Mouse (Mus musculus) stomach, embryonic 16.5 days (tissue): ENCODE measurements around the gene Gm45753. TPM values are rescaled to one million over a fixed set of nuclear protein-coding genes. Genes with fewer than 3 reads are reported as not detected.

Experiments
- ATAC-seq: fragments of 200-750 bp; cut with Nextera tagmentation; 2 replicates; pipeline ENCODE4 v1.8.0; 2017; ENCODE audit warnings: moderate number of reproducible peaks, moderate TSS enrichment; ENCODE audit not compliant: insufficient read depth, low FRiP score
- H3K27ac ChIP-seq: fragments of 300-500 bp; sonication (generic); 2 replicates; pipeline ENCODE4 v1.5.1; 2014; ENCODE audit warnings: low read length
- H3K27me3 ChIP-seq: fragments of 300-500 bp; sonication (generic); 2 replicates; pipeline ENCODE4 v1.6.1; 2014; ENCODE audit warnings: low read length, control low read depth, mixed read lengths; ENCODE audit not compliant: control insufficient read depth, insufficient read depth
- H3K36me3 ChIP-seq: fragments of 300-500 bp; sonication (generic); 2 replicates; pipeline ENCODE4 v1.6.1; 2014; ENCODE audit warnings: low read length; ENCODE audit not compliant: control insufficient read depth, insufficient read depth
- H3K4me1 ChIP-seq: fragments of 300-500 bp; sonication (generic); 2 replicates; pipeline ENCODE4 v1.6.1; 2014; ENCODE audit warnings: low read length, control low read depth, mixed read lengths; ENCODE audit not compliant: control insufficient read depth, insufficient read depth
- H3K4me2 ChIP-seq: fragments of 300-500 bp; sonication (generic); 2 replicates; pipeline ENCODE4 v1.6.1; 2014; ENCODE audit warnings: low read depth, low read length, mixed read lengths
- H3K4me3 ChIP-seq: fragments of 300-500 bp; sonication (generic); replicated peaks from 2 replicates; pipeline ENCODE4 v1.5.1; 2014; ENCODE audit warnings: mild to moderate bottlenecking, low read length
- H3K9ac ChIP-seq: fragments of 300-500 bp; sonication (generic); 2 replicates; pipeline ENCODE4 v1.6.1; 2014; ENCODE audit warnings: low read length
- H3K9me3 ChIP-seq: fragments of 300-500 bp; sonication (generic); replicated peaks from 2 replicates; pipeline ENCODE4 v1.6.1; 2016; ENCODE audit warnings: low read length, control low read depth; ENCODE audit not compliant: control insufficient read depth
- WGBS: fragments of 180-500 bp; shearing (Covaris S2); extraction: QIAGEN DNeasy Blood & Tissue Kit; methylation state at CpG from one replicate; pipeline ENCODE4 v1.1.7; 2014; 5-methylcytosine and 5-hydroxymethylcytosine counted together
- polyA plus RNA-seq: library from polyadenylated mRNA; unstranded; fragments of >200 nt; fragmentation: Nextera tagmentation; extraction: Ambion mirVana; gene quantifications from 2 replicates; pipeline ENCODE4 v1.2.1, GENCODE M21; 2015

Gene Gm45753
- polyA plus RNA-seq, 1 experiment from 2014 or later: 0.96 TPM

GRCm38 (mm10) chr8:45295276-45295675 lies 13.0 kb downstream of the Gm45753 start:
- H3K4me1 ChIP-seq: no peaks in the 10 kb centered on the region
- H3K27me3 ChIP-seq: no peaks in the 10 kb centered on the region
- 87% methylated on average over 6 of the region's 6 CpGs for WGBS
- no peak overlapping the region for H3K4me3 ChIP-seq
- no peak overlapping the region for H3K4me2 ChIP-seq
- H3K27ac ChIP-seq: no peak overlapping the region
- H3K9me3 ChIP-seq: no peaks in the 10 kb centered on the region
- no peak overlapping the region for H3K9ac ChIP-seq
- H3K36me3 ChIP-seq: no peaks in the 10 kb centered on the region
- no peak for ATAC-seq

GRCm38 (mm10) chr8:45294687-45295086 lies 13.6 kb downstream of the Gm45753 start, which contains the start of gene Klkb1:
Gene Klkb1 (minus strand): TSS chr8:45294859.
- 74% methylated on average over 7 of the region's 7 CpGs for WGBS
- Histone ChIP-seq H3K4me2 (no peak within 1 kb of the TSS), H3K9me3 (no peaks in the 10 kb centered on the region), H3K4me3 (no peak within 1 kb of the TSS), H3K4me1 (no peaks in the 10 kb centered on the region), H3K27ac (no peak within 1 kb of the TSS), H3K9ac (no peak within 1 kb of the TSS), H3K36me3 (no peaks in the 10 kb centered on the region), H3K27me3 (no peaks in the 10 kb centered on the region)
- no peak for ATAC-seq

- Histone ChIP-seq H3K9me3 (no peaks in the 10 kb centered on the region), H3K27me3 (no peaks in the 10 kb centered on the region), H3K4me1 (no peaks in the 10 kb centered on the region), H3K4me3 (no peak overlapping the region), H3K9ac (no peak overlapping the region), H3K4me2 (no peak overlapping the region), H3K27ac (no peak overlapping the region), H3K36me3 (no peaks in the 10 kb centered on the region)
- no peak for ATAC-seq
- WGBS: 87% methylated on average over 2 of the region's 2 CpGs
Measured at GRCm38 (mm10) chr8:45291790-45292189, 16.5 kb downstream of the Gm45753 start.

DNA sequence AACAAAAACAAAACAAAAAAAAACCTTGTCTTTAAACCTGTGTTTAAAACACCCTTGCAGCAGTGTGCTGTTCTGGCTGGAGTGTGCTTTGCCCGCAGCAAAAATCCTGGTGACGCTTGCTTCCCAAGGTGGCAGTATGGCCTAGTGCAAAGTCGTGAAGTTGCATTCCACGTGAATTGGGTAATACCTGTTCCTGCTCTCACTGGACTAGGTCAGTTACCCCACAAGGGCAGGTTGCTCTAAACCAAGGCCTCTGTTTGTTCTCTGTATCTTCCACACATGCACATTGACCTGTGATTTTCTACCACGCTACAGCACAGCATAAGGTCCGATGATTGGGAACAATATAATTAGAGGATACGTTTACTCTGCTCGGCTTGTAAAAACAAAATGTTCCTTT lies 26.6 kb downstream of the Gm45753 start:
- ATAC-seq: no peak
- Histone ChIP-seq H3K4me2 (no peak overlapping the region), H3K27ac (no peak overlapping the region), H3K9me3 (no peaks in the 10 kb centered on the region), H3K36me3 (no peaks in the 10 kb centered on the region), H3K4me1 (no peaks in the 10 kb centered on the region), H3K4me3 (no peak overlapping the region), H3K9ac (no peak overlapping the region), H3K27me3 (no peaks in the 10 kb centered on the region)
- 64% methylated on average over 8 of the region's 8 CpGs for WGBS

DNA sequence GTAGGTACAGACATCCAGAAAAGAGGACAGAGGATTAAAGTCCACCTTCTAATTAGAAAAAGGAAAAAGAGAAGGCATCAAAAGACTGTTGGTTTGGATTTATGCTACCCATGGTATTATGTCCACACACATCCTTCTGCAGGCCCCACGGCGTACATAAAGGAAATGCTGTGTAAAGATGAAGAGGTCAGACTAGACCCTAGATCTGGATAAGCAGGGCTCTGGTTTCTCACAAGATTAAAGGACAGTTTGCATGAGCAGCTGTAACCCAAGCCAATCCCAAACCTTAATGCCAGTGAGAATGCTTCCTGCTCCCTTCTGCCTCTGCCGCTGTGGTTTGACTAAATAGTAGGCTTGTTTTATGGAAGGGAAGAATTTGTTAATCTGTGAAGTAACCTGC lies 30.8 kb downstream of the Gm45753 start:
- no peak for ATAC-seq
- Histone ChIP-seq H3K36me3 (no peaks in the 10 kb centered on the region), H3K27me3 (no peaks in the 10 kb centered on the region), H3K4me3 (no peak overlapping the region), H3K27ac (no peak overlapping the region), H3K9me3 (no peaks in the 10 kb centered on the region), H3K4me1 (no peaks in the 10 kb centered on the region), H3K4me2 (no peak overlapping the region), H3K9ac (no peak overlapping the region)
- 56% methylated on average over 3 of the region's 3 CpGs for WGBS

- WGBS: 72% methylated on average over 4 of the region's 4 CpGs
- ATAC-seq: no peak
- Histone ChIP-seq H3K9me3 (no peaks in the 10 kb centered on the region), H3K9ac (no peak overlapping the region), H3K27me3 (no peaks in the 10 kb centered on the region), H3K27ac (no peak overlapping the region), H3K4me3 (no peak overlapping the region), H3K4me1 (no peaks in the 10 kb centered on the region), H3K4me2 (no peak overlapping the region), H3K36me3 (no peaks in the 10 kb centered on the region)
Measured at GRCm38 (mm10) chr8:45274317-45274716, 33.9 kb downstream of the Gm45753 start.

- H3K4me1 ChIP-seq: peaks cover 3% of the 10 kb centered on the region
- H3K27ac ChIP-seq: no peak overlapping the region
- no peaks in the 10 kb centered on the region for H3K9me3 ChIP-seq
- H3K4me2 ChIP-seq: no peak overlapping the region
- H3K27me3 ChIP-seq: no peaks in the 10 kb centered on the region
- H3K36me3 ChIP-seq: no peaks in the 10 kb centered on the region
- ATAC-seq: no peak
- no peak overlapping the region for H3K9ac ChIP-seq
- no peak overlapping the region for H3K4me3 ChIP-seq
Measured at GRCm38 (mm10) chr8:45269056-45269455, 39.2 kb downstream of the Gm45753 start.

DNA sequence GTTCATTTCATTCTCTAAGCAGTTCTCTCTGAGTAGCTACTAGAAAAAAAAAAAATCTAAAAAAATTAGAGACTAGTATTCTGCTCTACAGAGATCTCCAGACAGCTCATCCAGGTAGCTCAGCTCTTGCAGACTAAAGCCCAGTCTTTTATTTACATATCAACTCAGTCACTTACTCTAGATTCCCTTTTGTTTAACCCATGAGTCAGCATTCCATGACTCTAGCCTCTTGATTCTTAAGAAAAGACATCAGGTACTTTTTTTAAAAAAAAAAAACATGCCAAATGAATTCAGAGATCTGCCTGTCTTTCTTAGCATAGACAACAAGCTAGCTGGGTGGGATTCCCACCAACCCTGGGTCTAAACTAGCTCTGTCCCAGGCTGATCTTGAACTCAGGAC lies 39.8 kb downstream of the Gm45753 start:
- ATAC-seq: no peak
- no peak overlapping the region for H3K9ac ChIP-seq
- H3K36me3 ChIP-seq: no peaks in the 10 kb centered on the region
- H3K27ac ChIP-seq: no peak overlapping the region
- peaks cover 3% of the 10 kb centered on the region for H3K4me1 ChIP-seq
- H3K4me3 ChIP-seq: no peak overlapping the region
- H3K27me3 ChIP-seq: no peaks in the 10 kb centered on the region
- H3K4me2 ChIP-seq: no peak overlapping the region
- H3K9me3 ChIP-seq: no peaks in the 10 kb centered on the region

DNA sequence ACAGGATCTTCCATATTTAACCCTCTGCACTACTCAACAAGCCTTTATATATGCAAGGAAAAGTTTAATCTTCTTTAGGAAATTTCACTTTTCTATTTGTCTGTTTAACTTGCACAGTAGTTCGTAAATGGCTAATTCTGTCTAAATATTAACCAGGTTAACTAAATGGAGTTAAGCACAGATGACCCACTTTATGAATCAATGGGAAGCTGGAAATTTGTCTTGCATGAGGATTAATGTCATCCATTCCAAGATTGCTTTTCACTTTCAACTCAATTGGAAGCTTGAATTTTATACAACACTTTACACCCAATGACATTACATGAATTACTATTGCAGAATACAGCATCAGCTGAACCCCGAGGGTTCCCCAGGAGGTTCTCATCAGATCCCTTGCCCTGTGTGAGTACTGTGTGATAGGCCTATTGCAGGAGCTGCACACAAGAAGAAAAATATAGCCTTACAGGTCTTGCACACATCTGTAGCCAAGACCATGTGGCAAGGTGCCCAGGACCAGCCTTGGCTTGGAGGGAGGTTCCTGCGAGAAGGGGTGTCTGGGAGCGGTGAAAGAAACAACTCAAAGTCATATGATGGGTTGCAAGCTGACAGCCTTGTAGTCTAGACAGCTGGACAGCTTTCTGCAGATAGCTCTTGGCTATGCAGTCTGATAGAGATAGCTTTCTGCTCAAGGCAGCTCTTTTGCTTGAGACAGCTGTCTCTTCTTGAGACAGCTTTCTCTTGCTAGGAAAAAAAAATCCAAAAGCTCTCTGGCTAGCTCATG lies 40.5 kb downstream of the Gm45753 start:
- H3K27me3 ChIP-seq: no peaks in the 10 kb centered on the region
- H3K4me3 ChIP-seq: no peak overlapping the region
- H3K4me2 ChIP-seq: no peak overlapping the region
- no peak overlapping the region for H3K27ac ChIP-seq
- no peaks in the 10 kb centered on the region for H3K9me3 ChIP-seq
- 0 out of 2 replicates have a peak, but pooled peaks have one; percentile 13 for ATAC-seq
- 58% methylated on average over 4 of the region's 4 CpGs for WGBS
- no peak overlapping the region for H3K9ac ChIP-seq
- no peaks in the 10 kb centered on the region for H3K36me3 ChIP-seq
- peaks cover 3% of the 10 kb centered on the region for H3K4me1 ChIP-seq
